Mouse (Mus musculus): ENCODE results near the gene Hcfc2.

The Hcfc2 gene

DNA sequence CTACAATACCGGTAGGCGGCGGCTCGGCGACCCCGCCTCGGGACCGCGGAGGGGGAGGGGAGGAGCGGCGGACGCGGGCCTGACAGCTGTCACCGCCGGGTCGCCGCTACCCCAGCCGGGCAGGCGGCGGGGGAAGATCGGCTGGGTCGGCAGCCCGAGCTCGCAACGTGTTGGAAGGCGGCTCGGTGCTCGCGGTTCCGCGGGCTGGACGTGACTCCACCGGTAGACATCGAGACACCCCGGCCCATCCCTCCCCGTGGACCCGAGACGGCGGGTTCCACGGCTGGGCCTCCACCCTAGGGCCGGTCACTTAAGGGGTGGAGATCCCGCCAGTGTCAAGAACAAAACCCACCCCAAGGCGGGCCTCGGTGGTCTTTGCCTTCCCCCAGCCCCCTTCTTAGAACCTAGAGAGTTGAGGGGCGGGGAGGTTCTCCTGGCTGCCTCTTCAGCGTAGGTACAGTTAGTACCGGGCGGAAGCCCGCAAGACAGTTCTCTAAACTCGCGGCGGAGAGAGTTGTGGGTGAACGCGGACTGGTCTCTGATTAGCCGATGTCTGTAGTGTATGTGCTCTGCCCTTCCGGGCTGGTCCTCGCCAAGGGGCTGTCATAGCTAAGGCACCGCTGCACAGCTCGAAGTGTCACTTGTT lies 3.5 kb downstream of the Hcfc2 start:
- in situ Hi-C loops (cut with MboI, MseI) = no loop called here

DNA sequence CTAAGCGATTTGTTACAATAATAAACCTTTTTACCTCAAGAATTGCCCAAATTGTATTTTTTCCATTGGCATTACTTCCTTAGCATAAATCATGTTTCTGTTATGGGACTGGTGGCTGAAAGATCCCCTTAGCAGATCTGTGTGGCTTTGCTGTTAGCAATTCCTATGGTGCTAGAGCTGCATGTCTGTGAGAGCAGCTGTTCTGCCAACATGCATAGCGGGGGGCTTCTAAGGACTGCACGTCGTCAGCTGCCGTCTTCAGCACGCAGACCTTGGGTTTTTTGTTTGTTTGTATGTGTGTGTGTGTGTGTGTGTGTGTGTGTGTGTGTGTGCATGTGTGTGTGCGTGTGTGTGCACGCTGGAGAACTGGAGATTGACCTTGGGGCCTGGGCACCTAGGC lies 45.4 kb downstream of the Hcfc2 start:
- in situ Hi-C loops (cut with MboI, MseI) = no loop called here

DNA sequence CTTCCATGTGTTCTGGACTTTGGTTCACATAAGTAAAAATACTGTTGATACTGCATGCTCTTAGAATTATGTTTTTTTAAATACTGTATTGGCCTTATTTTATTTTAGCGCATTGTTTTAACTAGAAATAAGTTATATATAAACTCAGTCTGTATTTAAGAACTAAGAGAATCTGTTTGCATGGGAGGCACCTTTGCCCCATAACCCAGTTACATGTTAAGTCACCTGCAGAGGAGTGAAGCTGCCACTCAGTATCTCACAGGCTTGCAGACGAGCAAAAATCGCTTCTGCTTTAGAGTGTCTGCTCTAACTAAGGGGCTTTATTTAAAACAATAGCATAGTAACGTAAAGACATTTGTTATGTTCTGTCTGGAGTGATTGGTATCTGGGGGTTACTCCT lies 45.9 kb downstream of the Hcfc2 start:
- in situ Hi-C loops (cut with MboI, MseI) = no loop called here

DNA sequence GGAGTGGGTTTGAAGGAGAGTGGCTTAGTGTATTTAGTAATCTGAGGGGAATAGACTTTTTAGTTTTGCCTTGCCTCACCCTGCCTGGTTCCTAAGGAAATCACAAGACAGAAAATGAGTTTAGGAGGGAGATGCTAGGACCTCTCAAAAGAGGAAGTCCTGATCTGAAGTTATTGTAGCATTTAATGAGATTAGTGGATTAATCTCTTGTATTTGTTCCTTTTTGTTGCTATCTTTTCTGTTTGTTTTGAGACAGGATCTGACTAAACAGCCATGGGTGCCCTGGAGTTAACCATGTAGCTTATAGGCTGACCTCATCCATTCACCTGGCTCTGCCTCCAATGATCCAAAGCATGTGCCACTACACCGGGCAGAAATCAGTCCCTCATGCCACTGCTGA lies 46.6 kb downstream of the Hcfc2 start:
- in situ Hi-C loops (cut with MboI, MseI) = no loop called here

DNA sequence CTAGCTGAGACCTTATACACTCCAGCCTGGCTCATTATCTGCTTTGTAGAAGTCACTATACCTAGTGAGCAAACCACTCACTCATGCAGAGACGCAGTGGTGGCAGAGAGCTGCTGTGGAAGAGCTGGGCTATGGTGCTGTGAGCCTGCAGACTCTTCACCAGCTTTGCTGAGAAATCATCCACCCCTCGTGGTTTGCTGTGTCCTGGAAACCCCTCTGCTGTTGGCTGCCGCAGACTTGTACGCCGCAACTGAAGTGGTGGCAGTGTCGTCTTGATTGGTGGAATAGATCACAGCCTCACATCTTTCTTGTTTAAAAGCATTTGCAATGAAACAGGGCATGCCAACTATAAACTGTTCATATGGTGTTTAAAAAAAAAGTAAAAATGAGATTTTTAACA lies 48.3 kb downstream of the Hcfc2 start:
- in situ Hi-C loops (cut with MboI, MseI) = no loop called here

DNA sequence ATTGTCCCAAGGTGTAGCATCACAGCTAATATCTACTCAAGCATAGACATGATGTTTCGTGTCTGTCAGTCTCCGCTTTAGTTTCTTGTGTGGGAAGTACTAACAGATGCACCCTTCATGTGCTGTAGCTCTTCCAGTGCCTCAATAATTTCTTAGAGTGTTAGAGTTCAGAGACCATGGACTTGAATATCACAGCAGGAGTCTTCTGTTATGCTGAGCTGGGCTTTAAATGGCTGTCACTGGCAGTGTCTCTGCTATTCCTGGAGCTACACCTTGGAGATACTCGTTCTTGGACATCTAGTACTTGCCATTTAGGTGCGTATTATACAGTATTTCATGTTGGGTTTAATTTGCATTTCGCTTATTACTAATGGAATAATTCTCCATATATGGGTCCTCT lies 49.3 kb downstream of the Hcfc2 start:
- in situ Hi-C loops (cut with MboI, MseI) = no loop called here

DNA sequence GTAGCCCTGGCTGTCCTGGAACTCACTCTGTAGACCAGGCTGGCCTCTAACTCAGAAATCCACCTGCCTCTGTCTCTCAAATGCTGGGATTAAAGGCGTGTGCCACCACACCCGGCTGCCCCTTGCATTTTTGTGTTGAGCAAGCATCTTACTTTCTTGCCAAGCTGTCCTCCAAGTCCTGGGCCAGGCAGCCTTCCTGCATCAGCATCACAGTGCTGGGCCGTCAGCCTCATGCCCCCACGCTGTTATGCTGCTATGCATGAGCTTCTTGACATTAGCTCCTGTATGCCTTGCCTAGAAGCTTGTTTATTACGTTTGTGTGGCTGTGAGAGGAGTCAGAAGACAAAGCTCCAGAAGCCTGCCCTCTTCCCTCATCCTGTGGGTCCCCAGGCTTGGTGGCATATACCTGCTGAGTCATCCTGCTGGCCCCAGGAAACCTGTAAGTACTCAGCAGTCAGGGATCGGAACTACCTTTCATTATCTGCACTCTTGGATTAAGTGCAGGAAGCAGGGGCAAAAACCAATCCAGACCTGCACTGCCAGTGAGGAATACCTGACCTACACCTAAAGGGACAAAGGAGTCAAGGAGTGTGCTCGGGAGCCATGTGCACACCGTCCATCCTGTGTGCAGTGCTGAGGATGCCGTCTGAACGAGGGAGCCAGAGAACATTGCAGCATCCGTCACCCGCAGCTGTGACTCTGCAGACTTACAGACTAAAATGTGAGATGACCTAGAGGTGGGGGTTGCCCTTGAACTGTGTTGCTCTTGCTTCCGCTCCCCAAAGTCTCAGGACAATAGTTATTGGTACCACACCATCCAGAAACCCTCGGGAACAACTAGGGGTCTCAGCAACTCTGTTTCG lies 51.3 kb downstream of the Hcfc2 start:
- in situ Hi-C loops (cut with MboI, MseI) = no loop called here

DNA sequence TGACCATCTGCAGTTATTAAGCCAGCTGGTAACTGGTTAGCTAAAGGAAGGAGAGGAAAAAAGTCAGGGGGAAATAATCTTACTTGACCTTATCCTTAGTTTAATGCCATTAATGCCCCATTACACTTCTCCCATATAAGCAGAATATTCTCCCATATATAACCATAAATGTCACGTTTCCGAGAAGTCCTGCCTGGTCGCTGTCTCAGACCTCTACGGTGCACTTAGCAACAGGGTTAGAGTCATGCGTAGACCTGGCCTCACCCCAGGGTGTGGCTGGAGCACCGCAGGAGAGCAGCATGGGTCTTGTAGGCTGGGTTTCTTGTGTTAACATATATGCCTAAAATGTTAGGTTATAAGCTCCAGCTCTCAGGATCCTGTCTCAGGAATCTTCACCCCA lies 54.8 kb downstream of the Hcfc2 start:
- in situ Hi-C loops (cut with MboI, MseI) = loop anchor here in 1 of 2 experiments (25.0 kb wide), 1 partner anchor 1813 kb away; the partner anchor contains the start of gene Gadd45b

DNA sequence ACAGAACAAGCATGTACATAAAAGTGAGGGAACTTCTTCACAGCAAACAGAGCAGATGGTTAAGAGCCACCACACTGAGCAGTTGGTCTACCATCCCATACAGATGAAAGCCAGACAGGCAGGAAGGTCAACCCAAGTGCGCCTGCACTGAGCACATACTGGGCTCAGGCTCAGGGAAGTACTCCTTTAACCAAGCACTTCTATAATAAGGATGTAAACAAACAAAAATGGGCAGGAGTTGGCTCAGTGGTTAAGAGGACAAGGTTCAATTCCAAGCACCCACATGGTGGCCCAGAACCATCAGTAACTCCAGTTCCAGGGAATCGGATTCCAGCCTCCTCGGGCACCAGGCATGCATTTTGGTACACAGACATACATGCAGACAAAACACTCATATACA lies 57.0 kb downstream of the Hcfc2 start:
- in situ Hi-C loops (cut with MboI, MseI) = loop anchor here in 1 of 2 experiments (25.0 kb wide), 1 partner anchor 1816 kb away; the partner anchor contains the start of gene Gadd45b

DNA sequence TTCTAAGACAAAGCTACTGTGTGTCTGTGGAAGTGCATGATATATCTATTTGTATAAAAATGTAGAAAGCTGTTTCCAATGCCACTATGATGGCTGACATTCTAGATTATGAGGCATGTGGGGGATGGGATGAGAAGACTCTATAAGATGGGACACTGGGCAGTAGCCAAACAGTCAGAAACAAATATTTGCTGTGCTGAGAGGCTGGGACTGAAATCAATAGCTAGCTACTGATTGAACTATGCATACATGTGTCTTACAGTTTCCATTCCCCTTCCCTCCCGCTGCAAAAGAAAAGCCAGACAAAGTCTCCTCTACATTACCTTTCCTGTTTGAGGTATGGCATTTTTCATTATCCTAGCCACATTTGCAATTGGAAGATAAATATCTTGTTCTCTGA lies 58.7 kb downstream of the Hcfc2 start:
- in situ Hi-C loops (cut with MboI, MseI) = loop anchor here in 1 of 2 experiments (25.0 kb wide), 1 partner anchor 1817 kb away; the partner anchor contains the start of gene Gadd45b

DNA sequence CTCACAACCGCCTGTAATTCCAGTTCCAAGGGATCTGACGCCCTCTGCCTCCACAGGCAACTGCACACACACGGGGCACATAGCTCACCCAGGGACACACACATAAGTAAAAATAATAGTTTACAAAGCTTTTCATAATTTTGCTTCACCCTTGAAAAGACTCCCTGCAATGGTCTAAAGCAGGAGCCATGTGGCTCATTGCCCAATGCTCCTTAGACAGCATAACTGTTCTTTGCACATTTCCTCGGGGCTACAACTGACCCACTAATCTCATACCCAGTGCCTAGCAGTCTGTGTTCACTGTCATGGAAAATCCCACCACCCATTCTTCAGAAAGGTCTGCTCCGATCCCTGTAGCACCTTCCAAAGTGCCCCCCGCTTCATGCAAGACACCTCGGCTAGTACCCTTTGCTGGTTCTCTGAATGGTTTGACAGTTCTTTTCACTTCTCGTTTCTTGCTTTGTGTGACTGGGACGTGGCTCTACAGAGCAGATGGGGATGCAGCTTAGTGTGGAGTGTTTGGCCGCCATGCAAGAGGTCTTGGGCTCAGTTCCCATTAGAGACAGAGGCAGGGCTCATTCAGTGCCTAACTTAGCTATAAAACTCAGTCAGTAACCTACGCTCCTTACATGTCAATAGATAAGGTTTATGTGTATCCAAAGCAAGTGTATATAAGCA lies 59.4 kb downstream of the Hcfc2 start:
- in situ Hi-C loops (cut with MboI, MseI) = loop anchor here in 1 of 2 experiments (25.0 kb wide), 1 partner anchor 1818 kb away; the partner anchor contains the start of gene Gadd45b

DNA sequence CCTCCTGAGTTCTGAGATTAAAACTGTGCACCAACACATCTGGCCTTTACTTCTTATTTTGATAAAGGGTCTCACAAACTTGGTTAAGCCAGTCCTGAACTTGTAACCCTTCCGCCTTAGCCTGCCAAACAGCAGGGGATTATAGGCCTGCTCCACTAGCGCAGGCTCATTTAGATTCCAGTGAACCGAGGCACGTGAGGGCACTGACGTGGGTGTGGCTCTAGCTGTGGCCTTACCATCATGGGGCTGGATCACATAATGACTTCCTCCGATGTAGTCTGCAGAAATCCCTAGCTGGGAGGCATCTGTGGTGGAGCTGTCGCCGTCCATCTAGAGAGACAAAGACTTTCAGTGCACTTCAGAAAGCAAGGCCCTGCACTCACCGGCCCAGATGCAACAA lies 60.5 kb downstream of the Hcfc2 start:
- in situ Hi-C loops (cut with MboI, MseI) = loop anchor here in 1 of 2 experiments (25.0 kb wide), 1 partner anchor 1819 kb away; the partner anchor contains the start of gene Gadd45b

DNA sequence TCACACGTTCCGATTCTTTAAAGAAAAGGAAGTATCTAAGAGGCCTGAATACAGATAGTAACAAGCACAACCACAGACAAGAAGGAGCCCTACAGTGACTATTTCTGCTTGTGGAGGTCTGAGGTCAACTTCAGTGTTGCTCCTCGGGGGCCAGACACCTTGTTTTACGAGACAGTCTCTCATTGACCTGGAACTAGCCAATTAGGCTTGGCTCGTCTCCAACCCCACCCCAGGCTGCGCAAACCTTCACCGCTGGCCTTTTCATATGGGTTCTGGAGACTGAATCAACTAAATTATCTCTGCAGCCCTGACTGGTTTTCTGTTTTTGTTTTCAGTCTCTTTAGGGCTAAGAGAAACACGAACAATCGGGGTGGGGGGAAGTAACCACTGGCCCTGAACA lies 61.4 kb downstream of the Hcfc2 start:
- in situ Hi-C loops (cut with MboI, MseI) = loop anchor here in 1 of 2 experiments (25.0 kb wide), 1 partner anchor 1820 kb away; the partner anchor contains the start of gene Gadd45b

DNA sequence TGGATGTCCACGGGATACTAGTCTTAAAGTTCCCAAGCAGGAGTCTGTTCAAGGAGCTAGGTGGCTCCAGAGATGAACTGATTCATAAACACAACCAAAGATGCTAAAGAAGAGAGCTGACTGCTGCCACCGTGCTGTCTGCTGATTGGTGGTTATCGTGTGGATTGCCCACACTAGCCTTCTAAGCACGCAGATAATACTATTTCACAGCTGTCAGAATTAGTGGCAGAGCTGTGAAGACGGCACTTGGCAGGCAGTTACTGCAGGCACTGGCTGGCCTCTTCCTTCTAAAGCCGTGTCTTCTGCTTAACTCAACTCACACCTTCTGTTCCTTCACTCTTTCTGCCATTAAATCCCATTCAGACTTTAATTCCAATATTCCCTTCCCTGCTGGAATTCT lies 62.4 kb downstream of the Hcfc2 start:
- in situ Hi-C loops (cut with MboI, MseI) = loop anchor here in 1 of 2 experiments (25.0 kb wide), 1 partner anchor 1821 kb away; the partner anchor contains the start of gene Gadd45b

DNA sequence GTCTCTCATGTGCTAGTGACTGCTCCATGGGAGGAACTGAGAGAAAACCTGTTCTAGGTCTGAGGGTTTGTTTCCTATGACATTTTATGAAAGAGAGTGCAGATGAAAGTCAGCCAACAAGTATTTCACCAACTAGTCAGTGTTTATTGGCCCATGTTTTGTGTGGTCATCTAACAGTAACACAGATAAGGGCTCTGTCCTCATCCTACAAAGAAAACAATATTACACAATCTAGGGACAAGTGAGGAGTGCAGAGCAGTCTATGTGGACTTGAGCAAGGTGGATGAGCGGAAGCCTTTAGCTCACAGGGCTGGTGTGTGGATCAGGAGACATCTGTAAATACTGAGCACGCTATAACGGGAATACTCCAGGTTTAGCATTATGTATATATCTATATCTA lies 62.9 kb downstream of the Hcfc2 start:
- in situ Hi-C loops (cut with MboI, MseI) = loop anchor here in 1 of 2 experiments (25.0 kb wide), 1 partner anchor 1822 kb away; the partner anchor contains the start of gene Gadd45b

DNA sequence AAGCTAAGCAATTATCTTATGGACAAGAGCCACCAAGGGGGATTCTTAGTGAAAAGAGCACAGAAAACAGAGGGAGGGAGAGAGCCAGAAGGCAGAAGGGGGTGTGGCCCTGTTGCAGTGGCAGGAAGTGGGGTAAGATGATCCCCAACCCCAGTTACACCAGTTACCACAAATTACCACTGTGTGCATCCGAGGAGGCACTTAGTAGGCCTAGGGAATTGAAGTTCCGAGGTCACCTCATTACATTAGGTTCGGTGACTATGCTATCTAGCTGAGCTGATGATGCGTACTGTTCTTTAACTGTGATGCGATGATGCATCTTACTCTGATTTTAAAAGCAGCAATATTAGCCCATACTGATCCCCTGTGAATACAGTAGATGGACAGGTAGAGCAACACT lies 63.7 kb downstream of the Hcfc2 start:
- in situ Hi-C loops (cut with MboI, MseI) = loop anchor here (5.0 to 25.0 kb wide), 2 partner anchors 38 to 1822 kb away; partner anchors contain the start of gene Gadd45b (in 1 of the 2)

DNA sequence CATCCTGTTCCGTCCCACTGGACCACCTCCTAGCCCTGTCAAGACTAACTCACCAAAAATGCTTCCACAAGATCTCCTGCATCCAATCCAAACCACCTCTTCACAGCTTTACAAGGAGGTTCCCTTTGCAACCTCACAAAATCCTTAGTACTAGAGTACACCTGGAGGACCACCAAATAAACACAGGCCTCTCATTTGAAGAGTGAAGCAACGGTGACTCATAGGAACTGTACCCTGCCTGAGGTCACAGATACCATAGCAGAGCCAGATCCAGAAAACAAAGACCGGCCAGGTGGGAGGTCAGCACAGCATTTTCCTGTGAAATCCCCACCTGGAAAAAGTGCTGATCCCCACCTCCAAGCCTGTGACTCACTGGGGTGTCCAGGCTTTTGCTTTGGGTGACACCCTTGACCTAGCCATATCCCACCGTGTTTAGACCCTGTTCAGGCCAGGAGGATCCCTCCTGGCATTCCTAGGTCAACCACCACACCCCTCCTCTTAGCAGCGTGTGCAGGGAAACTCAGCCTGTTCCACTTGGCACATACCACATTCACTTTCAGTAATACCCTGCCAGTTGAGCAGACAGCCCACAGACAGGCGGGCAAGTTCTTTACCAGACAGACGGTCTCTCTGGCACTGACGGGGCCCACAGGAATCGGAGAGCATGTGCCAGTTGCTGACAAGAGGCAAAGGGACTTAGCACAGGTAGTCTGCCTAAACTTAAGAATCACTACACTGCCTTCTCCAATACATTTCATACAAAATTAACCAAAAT lies 65.3 kb downstream of the Hcfc2 start:
- in situ Hi-C loops (cut with MboI, MseI) = loop anchor here (5.0 to 25.0 kb wide), 2 partner anchors 36 to 1824 kb away; partner anchors contain the start of gene Gadd45b (in 1 of the 2)

DNA sequence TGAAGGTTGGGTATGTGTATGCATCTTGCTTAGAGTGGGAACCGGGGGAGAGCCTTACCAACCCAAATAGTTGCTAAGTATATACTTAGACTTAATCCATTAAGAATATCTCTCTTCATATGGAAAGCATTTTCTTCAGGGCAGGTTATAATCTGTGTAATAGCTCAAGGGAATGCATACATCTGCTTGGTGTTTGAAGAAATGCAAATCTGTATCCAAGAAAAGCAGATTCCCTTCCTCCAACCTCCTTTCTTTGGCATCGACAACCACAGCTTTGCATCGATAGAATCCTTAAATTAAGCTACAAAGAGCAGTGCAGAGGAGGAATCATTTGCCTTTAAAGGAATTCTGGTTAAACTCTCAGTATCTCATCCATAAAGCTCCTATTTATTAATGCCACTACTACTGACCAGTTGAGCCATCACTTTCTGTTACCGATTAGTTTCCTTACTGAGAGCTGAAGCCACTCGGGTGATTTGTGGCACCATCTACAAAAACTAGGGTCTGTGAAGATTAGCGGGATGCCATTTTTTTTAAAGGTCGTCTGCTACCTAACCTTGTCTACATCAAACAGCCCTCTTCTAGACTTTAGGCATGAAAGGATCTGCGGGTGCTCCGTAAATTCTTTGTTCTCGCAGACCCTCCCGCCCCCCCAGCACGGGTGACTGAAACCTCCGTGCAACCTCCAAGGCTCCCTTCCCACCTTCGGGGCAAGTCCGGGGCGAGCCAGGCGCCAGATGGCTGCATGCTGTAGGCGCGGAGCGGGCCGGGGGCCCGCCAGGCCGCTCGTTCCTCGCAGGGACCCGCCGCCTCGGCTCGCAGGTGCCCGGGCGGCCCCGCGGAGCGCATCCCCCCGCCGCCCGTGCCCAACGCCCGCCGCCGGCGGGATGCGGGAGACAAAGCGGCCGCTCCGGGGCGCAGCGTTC lies 67.1 kb downstream of the Hcfc2 start:
- in situ Hi-C loops (cut with MboI, MseI) = loop anchor here (5.0 to 25.0 kb wide), 2 partner anchors 34 to 1826 kb away; partner anchors contain the start of gene Gadd45b (in 1 of the 2)

All from T-helper 17 cell (primary cell).